Mouse (Mus musculus) midbrain, embryonic 14.5 days (tissue): Measurements from ENCODE around the gene Scpep1. TPM values are rescaled to one million over a fixed set of nuclear protein-coding genes. Genes with fewer than 3 reads are reported as not detected.

ENCODE experiments used
- ATAC-seq: fragments of 200-750 bp; cut with Nextera tagmentation; 2 replicates; pipeline ENCODE4 v1.8.0; 2017; ENCODE audit warnings: moderate number of reproducible peaks, moderate library complexity; ENCODE audit not compliant: low FRiP score, low TSS enrichment
- DNase-seq: peaks from one replicate; pipeline ENCODE4 v3.0.0-alpha.2; 2015
- H3K27ac ChIP-seq: fragments of 300-500 bp; sonication (generic); replicated peaks from 2 replicates; pipeline ENCODE4 v1.5.1; 2014; ENCODE audit warnings: mild to moderate bottlenecking, low read depth, low read length, moderate library complexity
- H3K27me3 ChIP-seq: fragments of 300-500 bp; sonication (generic); 2 replicates; pipeline ENCODE4 v1.6.1; 2014; ENCODE audit warnings: low read length, control low read depth, mixed read lengths; ENCODE audit not compliant: control insufficient read depth, insufficient read depth
- H3K36me3 ChIP-seq: fragments of 300-500 bp; sonication (generic); 2 replicates; pipeline ENCODE4 v1.6.1; 2014; ENCODE audit warnings: low read length, control low read depth; ENCODE audit not compliant: control insufficient read depth, insufficient read depth
- H3K4me1 ChIP-seq: fragments of 300-500 bp; sonication (generic); 2 replicates; pipeline ENCODE4 v1.6.1; 2014; ENCODE audit warnings: mild to moderate bottlenecking, antibody characterized with exemption, low read length, control low read depth; ENCODE audit not compliant: control insufficient read depth, insufficient read depth
- H3K4me2 ChIP-seq: fragments of 300-500 bp; sonication (generic); 2 replicates; pipeline ENCODE4 v1.6.1; 2014; ENCODE audit warnings: mild to moderate bottlenecking, low read length, moderate library complexity
- H3K4me3 ChIP-seq: fragments of 300-500 bp; sonication (generic); replicated peaks from 2 replicates; pipeline ENCODE4 v1.5.1; 2014; ENCODE audit warnings: low read depth, low read length
- H3K9ac ChIP-seq: fragments of 300-500 bp; sonication (generic); replicated peaks from 2 replicates; pipeline ENCODE4 v1.6.1; 2014; ENCODE audit warnings: mild to moderate bottlenecking, low read length, moderate library complexity
- H3K9me3 ChIP-seq: fragments of 300-500 bp; sonication (generic); 2 replicates; pipeline ENCODE4 v1.6.1; 2016; ENCODE audit warnings: low read length, control low read depth, mixed read lengths; ENCODE audit not compliant: control insufficient read depth
- WGBS: fragments of 180-500 bp; shearing (Covaris S2); extraction: QIAGEN DNeasy Blood & Tissue Kit; methylation state at CpG from one replicate; pipeline ENCODE4 v1.1.7; 2014; 5-methylcytosine and 5-hydroxymethylcytosine counted together
- polyA plus RNA-seq: library from polyadenylated mRNA; unstranded; fragments of >200 nt; fragmentation: Nextera tagmentation; extraction: Ambion mirVana; gene quantifications from 2 replicates; pipeline ENCODE4 v1.2.1, GENCODE M21; 2014

The Scpep1 gene
- polyA plus RNA-seq, 1 experiment from 2014 or later, result 26.8 TPM

DNA sequence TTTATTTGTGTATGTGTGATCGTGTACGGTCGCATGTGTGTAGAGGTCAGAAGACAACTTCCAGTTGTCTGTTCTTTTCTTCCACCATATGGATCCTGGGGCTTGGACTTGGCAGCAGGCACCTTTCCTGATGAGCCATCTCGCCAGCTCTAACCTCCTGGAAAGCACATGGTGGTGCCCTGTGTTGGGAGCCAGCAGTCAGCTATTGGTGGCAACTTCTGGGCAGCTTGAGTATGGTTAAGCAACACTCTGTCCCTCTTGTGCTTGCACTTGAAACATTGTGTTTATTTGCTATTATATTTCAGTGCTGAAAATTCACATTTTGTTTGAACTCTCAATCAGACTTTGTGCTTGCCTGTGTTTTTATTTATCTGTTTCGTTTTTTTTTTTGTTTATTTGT, 33.7 kb upstream of the Scpep1 start:
- Histone ChIP-seq H3K27me3 (no peaks in the 10 kb centered on the region), H3K4me1 (no peaks in the 10 kb centered on the region), H3K36me3 (peaks cover 59% of the 10 kb centered on the region), H3K4me3 (no peak overlapping the region), H3K27ac (no peak overlapping the region), H3K9ac (no peak overlapping the region), H3K4me2 (no peak overlapping the region), H3K9me3 (no peaks in the 10 kb centered on the region)
- DNase-seq, result no peak
- WGBS, result 82% methylated on average over 5 of the region's 5 CpGs
- ATAC-seq, result no peak

DNA sequence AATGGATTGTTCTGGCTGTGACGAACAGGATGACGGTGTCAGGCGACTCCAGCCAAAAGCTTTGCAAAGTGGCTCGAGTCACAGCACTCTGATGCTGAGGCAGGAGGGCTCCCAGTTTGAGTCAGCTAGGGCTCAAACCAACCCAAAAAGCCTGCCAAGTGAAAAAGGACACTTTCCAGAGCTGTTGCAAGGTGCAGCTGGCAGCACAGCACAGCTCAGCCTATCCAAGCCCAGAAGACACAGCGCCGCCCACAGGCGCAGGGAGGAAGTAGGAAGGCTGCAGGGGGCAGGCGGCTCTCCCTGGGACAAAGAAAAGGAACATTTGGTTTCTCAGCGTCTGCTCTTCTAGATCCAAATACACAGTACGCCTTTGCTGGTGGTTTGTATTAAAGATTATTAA, 31.4 kb upstream of the Scpep1 start:
- WGBS, result 82% methylated on average over 10 of the region's 10 CpGs
- no peak overlapping the region for H3K4me3 ChIP-seq
- ATAC-seq, result no peak
- H3K27ac ChIP-seq, result no peak overlapping the region
- no peak overlapping the region for H3K4me2 ChIP-seq
- no peak overlapping the region for H3K9ac ChIP-seq
- H3K27me3 ChIP-seq, result no peaks in the 10 kb centered on the region
- DNase-seq, result no peak
- H3K9me3 ChIP-seq, result no peaks in the 10 kb centered on the region
- no peaks in the 10 kb centered on the region for H3K4me1 ChIP-seq
- H3K36me3 ChIP-seq, result peaks cover 79% of the 10 kb centered on the region

GRCm38 (mm10) chr11:88981337-88981736, 26.1 kb upstream of the Scpep1 start:
- Histone ChIP-seq H3K4me3 (no peak overlapping the region), H3K4me1 (no peaks in the 10 kb centered on the region), H3K27ac (no peak overlapping the region), H3K36me3 (peaks cover 51% of the 10 kb centered on the region), H3K4me2 (no peak overlapping the region), H3K9ac (no peak overlapping the region), H3K27me3 (no peaks in the 10 kb centered on the region), H3K9me3 (no peaks in the 10 kb centered on the region)
- WGBS, result 92% methylated on average over 8 of the region's 8 CpGs
- DNase-seq, result no peak
- ATAC-seq, result no peak

DNA sequence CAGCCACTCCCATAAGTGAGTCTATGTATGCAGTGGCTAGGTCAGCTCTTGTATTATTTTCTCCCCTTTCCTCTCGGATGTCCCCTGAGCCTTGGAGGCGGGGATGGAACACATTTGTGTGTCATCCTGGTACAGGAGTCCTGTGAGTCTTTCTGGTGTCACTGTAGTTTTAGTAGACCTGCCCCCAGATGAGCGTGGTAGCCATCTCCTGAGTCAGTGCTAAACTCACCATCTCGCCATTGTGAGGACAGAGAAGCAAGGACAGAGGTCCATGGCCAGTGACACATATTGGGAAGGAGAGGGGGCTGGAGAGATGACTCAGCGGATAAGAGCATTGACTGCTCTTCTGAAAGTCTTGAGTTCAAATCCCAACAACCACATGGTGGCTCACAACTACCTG, 21.9 kb upstream of the Scpep1 start:
- ATAC-seq, result no peak
- Histone ChIP-seq H3K27ac (no peak overlapping the region), H3K27me3 (no peaks in the 10 kb centered on the region), H3K36me3 (peaks cover 13% of the 10 kb centered on the region), H3K4me1 (peaks cover 12% of the 10 kb centered on the region; the same call in 1 of the 2 replicates), H3K4me3 (no peak overlapping the region), H3K4me2 (no peak overlapping the region), H3K9ac (no peak overlapping the region), H3K9me3 (no peaks in the 10 kb centered on the region)
- DNase-seq, result no peak
- 98% methylated on average over 5 of the region's 5 CpGs for WGBS

DNA sequence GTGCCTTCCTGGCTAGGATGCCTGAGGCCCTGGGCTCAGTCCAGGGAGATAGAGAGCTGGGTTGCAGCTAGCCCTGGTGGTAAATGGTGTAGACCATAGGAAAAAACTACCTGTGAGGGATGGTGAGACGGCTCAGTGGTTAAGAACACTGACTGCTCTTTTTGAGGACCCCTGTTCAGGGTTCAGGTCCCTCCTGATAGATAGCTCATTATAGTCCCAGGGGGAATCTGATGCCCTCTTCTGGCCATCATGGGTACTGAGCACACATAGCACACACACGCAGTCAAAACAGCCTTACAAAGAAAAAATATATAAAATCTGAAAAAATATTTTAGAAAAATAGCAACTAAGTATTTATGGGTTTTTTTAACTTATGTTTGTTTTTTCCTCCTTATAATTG, 21.1 kb upstream of the Scpep1 start:
- Histone ChIP-seq H3K27ac (no peak overlapping the region), H3K4me1 (peaks cover 12% of the 10 kb centered on the region; the same call in 1 of the 2 replicates), H3K4me2 (no peak overlapping the region), H3K27me3 (no peaks in the 10 kb centered on the region), H3K4me3 (no peak overlapping the region), H3K36me3 (peaks cover 6% of the 10 kb centered on the region), H3K9me3 (no peaks in the 10 kb centered on the region), H3K9ac (no peak overlapping the region)
- ATAC-seq, result no peak
- DNase-seq, result no peak
- 97% methylated on average over 2 of the region's 2 CpGs for WGBS

GRCm38 (mm10) chr11:88973776-88974701, 18.8 kb upstream of the Scpep1 start:
- H3K9ac ChIP-seq, result peak overlapping the region; percentile 83
- ATAC-seq (peak; percentile 82), DNase-seq (peak; percentile 98)
- H3K4me1 ChIP-seq, result peaks cover 12% of the 10 kb centered on the region; the same call in 1 of the 2 replicates
- no peaks in the 10 kb centered on the region for H3K36me3 ChIP-seq
- H3K4me3 ChIP-seq, result peak overlapping the region; percentile 74
- peak overlapping the region; percentile 72 for H3K4me2 ChIP-seq
- peak overlapping the region; percentile 96 for H3K27ac ChIP-seq
- H3K9me3 ChIP-seq, result no peaks in the 10 kb centered on the region
- 1% methylated on average over 62 of the region's 62 CpGs for WGBS
- no peaks in the 10 kb centered on the region for H3K27me3 ChIP-seq

GRCm38 (mm10) chr11:88970202-88970732, 15.0 kb upstream of the Scpep1 start, which contains the start of gene Coil:
TSS of gene Coil (plus strand) at chr11:88970252.
- WGBS, result 37% methylated on average over 2 of the region's 2 CpGs
- Histone ChIP-seq H3K9ac (no peak within 1 kb of the TSS), H3K4me1 (peaks cover 7% of the 10 kb centered on the region; the same call in 1 of the 2 replicates), H3K4me2 (no peak within 1 kb of the TSS), H3K4me3 (no peak within 1 kb of the TSS), H3K36me3 (no peaks in the 10 kb centered on the region), H3K27ac (no peak within 1 kb of the TSS), H3K9me3 (no peaks in the 10 kb centered on the region), H3K27me3 (no peaks in the 10 kb centered on the region)
- ATAC-seq (no peak), DNase-seq (peak; percentile 23)

GRCm38 (mm10) chr11:88966881-88967361, 11.7 kb upstream of the Scpep1 start, which contains the start of gene Elobl:
TSS of gene Elobl (minus strand) at chr11:88966931.
- ATAC-seq (no peak), DNase-seq (no peak)
- Histone ChIP-seq H3K27ac (no peak within 1 kb of the TSS), H3K4me3 (no peak within 1 kb of the TSS), H3K27me3 (no peaks in the 10 kb centered on the region), H3K4me2 (no peak within 1 kb of the TSS), H3K4me1 (no peaks in the 10 kb centered on the region), H3K9ac (no peak within 1 kb of the TSS), H3K9me3 (no peaks in the 10 kb centered on the region), H3K36me3 (no peaks in the 10 kb centered on the region)
- WGBS, result 96% methylated on average over 2 of the region's 3 CpGs
